Mouse (Mus musculus) erythroblast, embryonic 14.5 days (primary cell): ENCODE results near the gene Olfr348.

ENCODE experiments used
- GATA1 ChIP-seq: IDR thresholded peaks from 2 replicates; pipeline ENCODE4 v1.6.1; 2012; ENCODE audit warnings: low read length, inconsistent platforms, mixed read lengths
- TAL1 ChIP-seq: IDR thresholded peaks from 3 replicates; pipeline ENCODE4 v1.6.1; 2012; ENCODE audit warnings: low read length, inconsistent platforms, mixed read lengths

- TF ChIP-seq TAL1 (no peak), GATA1 (no peak)
These were observed 6.2 kb downstream of the Olfr348 start, which contains the start of gene Olfr50 for GRCm38 (mm10) chr2:36790238-36790637.
